Mouse (Mus musculus): ENCODE results near the gene Btnl10.

Gene Btnl10

GRCm38 (mm10) chr11:58917745-58918366 lies at the start of gene Btnl10:
TSS of gene Btnl10 (plus strand) at chr11:58917908.
- no peaks in the 10 kb centered on the region for H3K27me3 ChIP-seq (ENCODE audit: control insufficient read depth, insufficient read depth, low read length, poor library complexity, severe bottlenecking)
- no peaks in the 10 kb centered on the region for H3K36me3 ChIP-seq (ENCODE audit: control insufficient read depth, insufficient read depth, low read length, poor library complexity, severe bottlenecking)
- DNase-seq (ENCODE audit: low read depth, low spot score), result no peak

DNA sequence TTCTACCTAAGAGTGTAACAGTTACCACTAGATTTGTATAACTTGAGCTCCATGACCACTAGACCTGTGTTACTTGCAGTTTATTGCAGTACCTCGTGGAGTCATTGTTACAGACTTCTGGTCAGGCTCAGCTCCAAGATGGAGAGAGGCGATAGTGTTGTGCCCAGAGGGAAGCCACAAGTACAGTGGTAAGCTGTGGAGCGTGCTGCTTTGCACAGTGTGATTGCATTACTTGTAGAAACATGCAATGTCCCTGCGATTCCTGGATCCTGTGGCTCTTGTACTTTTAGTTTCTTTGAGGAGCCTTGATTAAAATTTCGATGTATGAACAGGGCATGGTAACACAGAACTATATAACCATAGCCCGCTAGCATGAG lies 49.8 kb upstream of the Btnl10 start:
- DNase-seq (ENCODE audit: low read depth, low spot score), result no peak
- H3K36me3 ChIP-seq (ENCODE audit: control insufficient read depth, insufficient read depth, low read length, poor library complexity, severe bottlenecking), result no peaks in the 10 kb centered on the region
- H3K27me3 ChIP-seq (ENCODE audit: control insufficient read depth, insufficient read depth, low read length, poor library complexity, severe bottlenecking), result no peaks in the 10 kb centered on the region

DNA sequence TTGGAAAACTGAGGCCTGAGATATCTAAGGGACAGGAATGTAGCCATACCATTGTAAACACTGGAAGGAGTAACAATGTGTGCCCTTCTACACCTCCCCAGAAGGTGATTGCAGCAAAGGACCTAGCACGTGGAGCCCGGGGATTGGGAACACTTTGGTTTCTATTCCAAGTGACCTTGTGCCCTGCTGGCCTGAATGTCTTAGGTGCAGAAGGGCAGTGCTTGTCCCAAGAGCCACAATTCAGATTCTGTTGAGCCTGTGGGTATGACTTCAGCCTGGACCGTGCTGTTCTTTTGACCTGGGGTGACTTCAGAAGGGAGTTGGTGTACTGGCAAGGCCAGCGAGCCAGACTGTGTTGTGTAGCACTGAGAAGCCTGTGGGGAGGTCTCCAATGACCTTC lies 46.7 kb upstream of the Btnl10 start:
- no peaks in the 10 kb centered on the region for H3K27me3 ChIP-seq (ENCODE audit: control insufficient read depth, insufficient read depth, low read length, poor library complexity, severe bottlenecking)

GRCm38 (mm10) chr11:58883756-58884155 lies 34.0 kb upstream of the Btnl10 start:
- no peak for DNase-seq (ENCODE audit: low read depth, low spot score)

More for the DNA sequence above, 46.7 kb upstream of the Btnl10 start:
- no peaks in the 10 kb centered on the region for H3K36me3 ChIP-seq (ENCODE audit: control insufficient read depth, insufficient read depth, low read length, poor library complexity, severe bottlenecking)
- DNase-seq (ENCODE audit: low read depth, low spot score), result no peak

GRCm38 (mm10) chr11:58890511-58890910 lies 27.2 kb upstream of the Btnl10 start:
- no peak for DNase-seq (ENCODE audit: low read depth, low spot score)
- Histone ChIP-seq H3K36me3 (ENCODE audit: control insufficient read depth, insufficient read depth, low read length, poor library complexity, severe bottlenecking) (peaks cover 19% of the 10 kb centered on the region; the same call in 1 of the 2 replicates), H3K27me3 (ENCODE audit: control insufficient read depth, insufficient read depth, low read length, poor library complexity, severe bottlenecking) (no peaks in the 10 kb centered on the region)

More at GRCm38 (mm10) chr11:58883756-58884155, 34.0 kb upstream of the Btnl10 start:
- H3K27me3 ChIP-seq (ENCODE audit: control insufficient read depth, insufficient read depth, low read length, poor library complexity, severe bottlenecking), result no peaks in the 10 kb centered on the region
- H3K36me3 ChIP-seq (ENCODE audit: control insufficient read depth, insufficient read depth, low read length, poor library complexity, severe bottlenecking), result peaks cover 11% of the 10 kb centered on the region; the same call in 1 of the 2 replicates

GRCm38 (mm10) chr11:58894456-58894855 lies 23.3 kb upstream of the Btnl10 start:
- no peak for DNase-seq (ENCODE audit: low read depth, low spot score)
- peaks cover 23% of the 10 kb centered on the region; the same call in 1 of the 2 replicates for H3K36me3 ChIP-seq (ENCODE audit: control insufficient read depth, insufficient read depth, low read length, poor library complexity, severe bottlenecking)

GRCm38 (mm10) chr11:58897485-58897884 lies 20.2 kb upstream of the Btnl10 start:
- H3K36me3 ChIP-seq (ENCODE audit: control insufficient read depth, insufficient read depth, low read length, poor library complexity, severe bottlenecking), result peaks cover 17% of the 10 kb centered on the region; the same call in 1 of the 2 replicates
- no peaks in the 10 kb centered on the region for H3K27me3 ChIP-seq (ENCODE audit: control insufficient read depth, insufficient read depth, low read length, poor library complexity, severe bottlenecking)
- DNase-seq (ENCODE audit: low read depth, low spot score), result no peak

More at GRCm38 (mm10) chr11:58894456-58894855, 23.3 kb upstream of the Btnl10 start:
- H3K27me3 ChIP-seq (ENCODE audit: control insufficient read depth, insufficient read depth, low read length, poor library complexity, severe bottlenecking), result no peaks in the 10 kb centered on the region

DNA sequence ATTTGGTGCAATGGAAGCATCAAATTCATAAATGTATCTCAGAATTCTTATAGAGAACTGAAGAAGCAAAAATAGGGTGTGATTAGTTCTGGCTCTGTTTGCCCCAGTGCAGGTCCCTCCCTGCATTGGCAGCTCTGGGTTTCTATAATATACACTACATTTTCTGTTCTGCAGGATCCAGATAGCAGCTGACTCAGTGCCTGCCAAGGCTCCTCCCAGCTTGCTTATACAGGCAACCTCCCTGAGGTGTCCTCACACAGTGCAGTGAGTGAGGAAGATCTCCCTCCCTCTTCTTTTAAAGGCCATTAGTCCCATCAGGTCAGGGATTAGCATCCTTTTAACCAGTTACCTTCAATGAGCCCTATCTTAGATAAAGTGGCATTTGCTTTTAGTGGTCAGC lies 16.6 kb upstream of the Btnl10 start:
- no peak for DNase-seq (ENCODE audit: low read depth, low spot score)
- Histone ChIP-seq H3K27me3 (ENCODE audit: control insufficient read depth, insufficient read depth, low read length, poor library complexity, severe bottlenecking) (no peaks in the 10 kb centered on the region), H3K36me3 (ENCODE audit: control insufficient read depth, insufficient read depth, low read length, poor library complexity, severe bottlenecking) (peaks cover 10% of the 10 kb centered on the region; the same call in 1 of the 2 replicates)

GRCm38 (mm10) chr11:58903511-58904409 lies 13.9 kb upstream of the Btnl10 start, which contains the start of gene Zfp39:
TSS of gene Zfp39 (minus strand) at chr11:58904225.
- peaks cover 7% of the 10 kb centered on the region; the same call in 1 of the 2 replicates for H3K36me3 ChIP-seq (ENCODE audit: control insufficient read depth, insufficient read depth, low read length, poor library complexity, severe bottlenecking)
- no peaks in the 10 kb centered on the region for H3K27me3 ChIP-seq (ENCODE audit: control insufficient read depth, insufficient read depth, low read length, poor library complexity, severe bottlenecking)
- DNase-seq (ENCODE audit: low read depth, low spot score), result peak; percentile 95

DNA sequence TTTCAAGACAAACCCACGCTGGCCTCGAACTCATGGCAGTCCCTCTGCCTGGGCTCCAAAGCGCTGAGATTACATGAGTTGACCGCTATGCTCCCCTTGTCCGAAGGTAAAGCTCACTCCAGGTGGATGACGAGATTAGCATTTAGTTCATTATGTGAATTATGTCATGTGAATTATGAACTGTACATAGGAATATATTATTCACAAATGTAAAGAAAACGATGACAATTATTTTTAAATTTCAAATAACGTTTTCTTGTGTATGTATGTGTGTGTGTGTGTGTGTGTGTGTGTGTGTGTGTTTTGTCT lies 13.3 kb upstream of the Btnl10 start:
- no peaks in the 10 kb centered on the region for H3K27me3 ChIP-seq (ENCODE audit: control insufficient read depth, insufficient read depth, low read length, poor library complexity, severe bottlenecking)
- peaks cover 5% of the 10 kb centered on the region; the same call in 1 of the 2 replicates for H3K36me3 ChIP-seq (ENCODE audit: control insufficient read depth, insufficient read depth, low read length, poor library complexity, severe bottlenecking)
- no peak for DNase-seq (ENCODE audit: low read depth, low spot score)

- H3K27me3 ChIP-seq (ENCODE audit: control insufficient read depth, insufficient read depth, low read length, poor library complexity, severe bottlenecking), result no peaks in the 10 kb centered on the region
- peaks cover 5% of the 10 kb centered on the region; the same call in 1 of the 2 replicates for H3K36me3 ChIP-seq (ENCODE audit: control insufficient read depth, insufficient read depth, low read length, poor library complexity, severe bottlenecking)
- peak; percentile 54 for DNase-seq (ENCODE audit: low read depth, low spot score)
These were observed 12.9 kb upstream of the Btnl10 start for GRCm38 (mm10) chr11:58904838-58905237.

- Histone ChIP-seq H3K36me3 (ENCODE audit: control insufficient read depth, insufficient read depth, low read length, poor library complexity, severe bottlenecking) (no peaks in the 10 kb centered on the region), H3K27me3 (ENCODE audit: control insufficient read depth, insufficient read depth, low read length, poor library complexity, severe bottlenecking) (no peaks in the 10 kb centered on the region)
- no peak for DNase-seq (ENCODE audit: low read depth, low spot score)
These were observed 3.9 kb upstream of the Btnl10 start for GRCm38 (mm10) chr11:58913776-58914175.

DNA sequence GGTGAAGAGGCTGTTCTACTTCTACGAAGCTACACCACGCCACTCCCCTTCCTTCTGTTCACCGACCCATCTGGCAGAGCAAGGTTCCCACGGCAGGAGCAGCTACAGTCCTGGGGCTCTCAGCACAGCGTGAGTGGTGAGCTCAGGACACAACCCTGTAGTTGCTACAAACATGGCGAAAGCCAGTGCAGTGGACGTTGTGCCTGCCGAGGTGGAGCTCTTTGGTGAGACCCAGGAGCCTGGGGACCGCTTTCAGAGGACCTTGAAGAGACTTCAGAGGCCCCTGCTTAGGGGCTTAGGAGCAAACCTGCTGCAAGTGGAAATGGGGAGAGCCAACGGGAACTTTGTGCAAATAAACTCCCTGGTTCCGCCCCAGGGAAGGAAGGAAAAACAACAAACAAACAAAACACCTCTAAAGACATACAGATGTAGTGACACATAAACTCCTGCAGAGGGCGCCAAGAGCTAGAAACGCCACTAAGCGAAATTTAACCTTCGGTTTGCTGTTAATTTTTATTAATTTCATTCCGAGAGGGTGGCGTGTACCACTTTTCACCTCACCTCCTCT lies 3.2 kb upstream of the Btnl10 start:
- H3K27me3 ChIP-seq (ENCODE audit: control insufficient read depth, insufficient read depth, low read length, poor library complexity, severe bottlenecking), result no peaks in the 10 kb centered on the region
- peak; percentile 65 for DNase-seq (ENCODE audit: low read depth, low spot score)
- no peaks in the 10 kb centered on the region for H3K36me3 ChIP-seq (ENCODE audit: control insufficient read depth, insufficient read depth, low read length, poor library complexity, severe bottlenecking)

DNA sequence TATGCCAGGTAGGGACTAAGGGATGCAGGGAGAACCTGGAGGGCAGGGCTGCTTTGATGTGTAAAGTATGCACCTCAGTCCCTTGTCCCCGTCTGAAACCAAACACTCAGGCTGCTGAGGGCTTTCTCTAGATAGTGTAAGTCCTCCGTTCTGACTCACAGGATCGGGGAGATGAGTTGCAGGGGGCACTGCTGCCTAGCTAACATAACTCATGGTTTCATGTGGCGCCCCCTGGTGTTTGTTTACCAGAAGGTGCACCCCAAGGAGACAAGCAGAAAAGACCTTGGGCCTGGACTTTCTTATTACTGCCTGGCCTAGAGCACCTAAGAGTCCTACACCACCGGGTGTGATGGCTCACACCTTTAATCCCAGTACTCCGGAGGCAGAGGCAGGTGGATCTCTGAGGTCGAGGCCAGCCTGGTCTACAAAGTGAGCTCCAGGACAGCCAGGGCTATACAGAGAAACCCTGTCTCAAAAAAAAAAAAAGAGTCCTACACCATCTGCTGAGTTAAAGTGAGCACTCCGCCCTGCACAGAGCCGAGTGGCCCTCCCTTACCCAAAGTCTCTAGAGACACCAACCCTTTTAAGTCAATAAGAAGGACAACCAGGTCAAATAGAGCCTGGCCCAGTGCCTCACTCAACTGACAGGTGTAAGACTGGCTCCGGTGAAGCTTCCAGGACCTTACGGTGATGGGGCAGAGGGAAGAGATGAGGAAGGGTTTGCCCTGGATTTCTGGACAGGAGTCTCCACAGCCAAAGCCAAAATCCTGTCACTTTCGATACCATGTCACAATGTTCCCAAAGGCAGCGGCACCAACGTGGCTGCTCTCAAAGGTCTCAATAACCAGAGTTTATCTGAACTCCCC lies 596 bp upstream of the Btnl10 start:
- DNase-seq (ENCODE audit: low read depth, low spot score), result peak; percentile 84
- no peaks in the 10 kb centered on the region for H3K27me3 ChIP-seq (ENCODE audit: control insufficient read depth, insufficient read depth, low read length, poor library complexity, severe bottlenecking)
- no peaks in the 10 kb centered on the region for H3K36me3 ChIP-seq (ENCODE audit: control insufficient read depth, insufficient read depth, low read length, poor library complexity, severe bottlenecking)

Measured in splenic B cell, adult 2 months (primary cell).